Mouse (Mus musculus): ENCODE measurements around the gene Ccdc103. TPM values are rescaled to one million over a fixed set of nuclear protein-coding genes. Genes with fewer than 3 reads are reported as not detected.

The Ccdc103 gene
- total and polyA plus RNA-seq, 3 experiments = 0.20 TPM; not detected in 2

DNA sequence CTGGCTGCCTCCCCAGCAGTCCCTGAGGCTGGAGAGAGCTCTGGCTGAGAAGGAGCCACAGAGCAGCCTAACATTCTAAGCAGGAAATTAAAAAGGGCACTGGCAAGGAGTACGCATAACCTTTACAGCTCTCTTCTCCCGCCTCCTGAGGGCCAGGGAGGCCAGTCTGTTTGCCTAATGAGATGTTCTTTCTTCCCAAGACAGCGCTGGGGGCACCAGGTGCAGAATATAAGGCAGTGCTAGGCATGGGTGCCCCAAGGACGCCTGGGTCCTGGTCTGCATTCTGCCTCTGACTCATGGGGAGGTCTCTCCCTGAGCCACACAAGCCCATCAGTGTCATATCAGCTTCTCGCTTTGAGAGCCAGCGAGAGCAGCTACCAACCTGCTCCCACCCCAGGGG is 40.5 kb downstream of the Ccdc103 start:
- TF ChIP-seq POLR2A (IDR thresholded peaks at IDR 0.05; ENCODE audit: insufficient read depth, low read depth, low read length) = no peak
- TF ChIP-seq CTCF (IDR thresholded peaks at IDR 0.05) = no peak
- no peak for TF ChIP-seq EP300 (IDR thresholded peaks at IDR 0.05; ENCODE audit: insufficient read depth, low read depth, low read length)
- Histone ChIP-seq H3K4me3 (no peak overlapping the region), H3K27me3 (ENCODE audit: control insufficient read depth, insufficient read depth, low read length) (no peaks in the 10 kb centered on the region), H3K27ac (no peak overlapping the region), H3K79me2 (replicated peaks; ENCODE audit: control insufficient read depth, insufficient read depth, low read length) (no peaks in the 10 kb centered on the region), H3K4me1 (ENCODE audit: control insufficient read depth, insufficient read depth, low read length) (no peaks in the 10 kb centered on the region), H3K36me3 (ENCODE audit: control insufficient read depth, insufficient read depth, low read length) (no peaks in the 10 kb centered on the region), H3K9ac (ENCODE audit: low read depth, low read length) (no peak overlapping the region)
- DNase-seq = no peak
- intact Hi-C loops (cut with DNase I) = no loop called here
- 86% methylated on average over 6 of the region's 6 CpGs for WGBS

DNA sequence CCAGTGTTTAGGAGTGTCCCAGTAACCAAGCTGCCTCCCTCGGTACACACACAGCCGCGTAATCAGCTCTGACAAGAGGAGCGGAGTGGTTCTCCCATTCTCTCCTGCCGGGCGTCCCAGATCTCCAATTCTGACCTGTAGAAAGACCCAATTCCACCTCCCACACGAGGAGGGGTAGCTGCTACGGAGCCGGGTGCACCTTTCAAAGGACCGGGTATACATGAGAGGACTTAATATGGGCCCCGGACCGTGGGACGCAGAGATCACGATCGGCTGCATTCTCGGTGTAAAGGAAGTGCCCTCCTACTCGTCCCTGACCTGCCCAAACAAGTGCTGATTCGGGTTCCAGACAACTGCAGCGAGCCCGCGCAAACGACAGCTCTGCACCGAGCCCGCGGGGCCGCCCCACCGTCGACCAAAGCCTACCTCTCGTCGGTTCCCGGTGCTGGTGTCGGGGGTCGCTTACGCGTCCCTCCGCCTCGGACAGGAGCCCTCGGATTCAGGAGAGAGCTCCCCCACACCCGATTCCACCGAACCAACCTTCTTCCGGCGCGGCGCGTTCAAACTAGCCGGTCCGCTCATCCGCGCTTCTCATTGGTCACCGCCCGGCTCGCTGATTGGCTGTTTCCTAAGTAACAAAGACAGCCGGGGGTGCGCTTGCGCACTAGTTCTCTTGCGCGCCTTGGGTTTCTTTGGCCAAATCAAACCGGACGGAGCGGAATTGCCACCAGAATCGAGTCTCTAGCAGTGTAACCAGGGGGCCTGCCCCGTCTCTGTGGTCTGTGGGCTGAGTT is 43.8 kb downstream of the Ccdc103 start, which contains the start of gene Kif18b:
Gene Kif18b (minus strand): TSS at position 568 of the 794 bp plus-strand sequence.
- TF ChIP-seq CTCF (IDR thresholded peaks at IDR 0.05) = no peak
- no peak for TF ChIP-seq POLR2A (IDR thresholded peaks at IDR 0.05; ENCODE audit: insufficient read depth, low read depth, low read length)
- TF ChIP-seq EP300 (IDR thresholded peaks at IDR 0.05; ENCODE audit: insufficient read depth, low read depth, low read length) = no peak
- H3K4me1 ChIP-seq (ENCODE audit: control insufficient read depth, insufficient read depth, low read length) = no peaks in the 10 kb centered on the region
- peak; percentile 90 to 95 for DNase-seq
- H3K9ac ChIP-seq (ENCODE audit: low read depth, low read length) = peak within 1 kb of the TSS; percentile 61
- no peaks in the 10 kb centered on the region for H3K79me2 ChIP-seq (replicated peaks; ENCODE audit: control insufficient read depth, insufficient read depth, low read length)
- H3K36me3 ChIP-seq (ENCODE audit: control insufficient read depth, insufficient read depth, low read length) = no peaks in the 10 kb centered on the region
- peak within 1 kb of the TSS; percentile 30; the same call in 1 of the 2 replicates for H3K27ac ChIP-seq
- WGBS = under 1% methylated on average over 62 of the region's 62 CpGs
- peak within 1 kb of the TSS; percentile 79 for H3K4me3 ChIP-seq
- intact Hi-C loops (cut with DNase I) = no loop called here
- H3K27me3 ChIP-seq (ENCODE audit: control insufficient read depth, insufficient read depth, low read length) = no peaks in the 10 kb centered on the region

GRCm38 (mm10) chr11:102925351-102925717 is 44.3 kb downstream of the Ccdc103 start:
- H3K79me2 ChIP-seq (replicated peaks; ENCODE audit: control insufficient read depth, insufficient read depth, low read length) = no peaks in the 10 kb centered on the region
- 3% methylated on average over 10 of the region's 10 CpGs for WGBS
- peak overlapping the region; percentile 30; the same call in 1 of the 2 replicates for H3K27ac ChIP-seq
- H3K4me3 ChIP-seq = peak overlapping the region; percentile 79
- peak overlapping the region; percentile 61 for H3K9ac ChIP-seq (ENCODE audit: low read depth, low read length)
- intact Hi-C loops (cut with DNase I) = no loop called here
- TF ChIP-seq EP300 (IDR thresholded peaks at IDR 0.05; ENCODE audit: insufficient read depth, low read depth, low read length) (no peak), CTCF (IDR thresholded peaks at IDR 0.05) (0 out of 2 replicates have a peak, but pooled peaks have one; percentile 17)
- no peaks in the 10 kb centered on the region for H3K4me1 ChIP-seq (ENCODE audit: control insufficient read depth, insufficient read depth, low read length)
- DNase-seq = no peak
- H3K27me3 ChIP-seq (ENCODE audit: control insufficient read depth, insufficient read depth, low read length) = no peaks in the 10 kb centered on the region
- H3K36me3 ChIP-seq (ENCODE audit: control insufficient read depth, insufficient read depth, low read length) = no peaks in the 10 kb centered on the region

GRCm38 (mm10) chr11:102930672-102931071 is 49.7 kb downstream of the Ccdc103 start:
- H3K79me2 ChIP-seq (replicated peaks; ENCODE audit: control insufficient read depth, insufficient read depth, low read length) = no peaks in the 10 kb centered on the region
- DNase-seq = no peak
- intact Hi-C loops (cut with DNase I) = no loop called here
- no peaks in the 10 kb centered on the region for H3K27me3 ChIP-seq (ENCODE audit: control insufficient read depth, insufficient read depth, low read length)
- H3K9ac ChIP-seq (ENCODE audit: low read depth, low read length) = no peak overlapping the region
- no peak overlapping the region for H3K27ac ChIP-seq
- WGBS = 72% methylated on average over 10 of the region's 10 CpGs
- H3K4me1 ChIP-seq (ENCODE audit: control insufficient read depth, insufficient read depth, low read length) = no peaks in the 10 kb centered on the region
- H3K4me3 ChIP-seq = no peak overlapping the region
- no peaks in the 10 kb centered on the region for H3K36me3 ChIP-seq (ENCODE audit: control insufficient read depth, insufficient read depth, low read length)
- TF ChIP-seq POLR2A (IDR thresholded peaks at IDR 0.05; ENCODE audit: insufficient read depth, low read depth, low read length) (no peak), EP300 (IDR thresholded peaks at IDR 0.05; ENCODE audit: insufficient read depth, low read depth, low read length) (no peak), CTCF (IDR thresholded peaks at IDR 0.05) (no peak)

Other genes with a start within 250 kb of the Ccdc103 start
- not detected for gene Meioc, start 217.5 kb upstream of the Ccdc103 start, total RNA-seq (2021)
- 0.09 TPM in 1 of 2 replicates, not detected in the other for gene Meioc, start 217.5 kb upstream of the Ccdc103 start, polyA plus RNA-seq (2012; rRNA removed)
- 10 to 100 TPM; 21.0 to 22.8 TPM for gene Ccdc43, start 183.4 kb upstream of the Ccdc103 start, total RNA-seq (2021)
- gene Ccdc43, start 183.4 kb upstream of the Ccdc103 start, polyA plus RNA-seq (2012; rRNA removed) = 6.8 and 12.2 TPM in 2 replicates
- 1 to 10 TPM; 3.4 to 4.9 TPM for gene Adam11, start 119.8 kb upstream of the Ccdc103 start, total RNA-seq (2021)
- gene Adam11, start 119.8 kb upstream of the Ccdc103 start, polyA plus RNA-seq (2012; rRNA removed) = 10.1 and 12.5 TPM in 2 replicates
- gene Gjc1, start 61.5 kb upstream of the Ccdc103 start, total RNA-seq (2021) = 10 to 100 TPM; 19.4 to 23.4 TPM
- 12.9 and 26.4 TPM in 2 replicates for gene Gjc1, start 61.5 kb upstream of the Ccdc103 start, polyA plus RNA-seq (2012; rRNA removed)
- 10 to 100 TPM; 11.0 to 12.2 TPM for gene Higd1b, start 45.4 kb upstream of the Ccdc103 start, total RNA-seq (2021)
- 15.2 and 21.6 TPM in 2 replicates for gene Higd1b, start 45.4 kb upstream of the Ccdc103 start, polyA plus RNA-seq (2012; rRNA removed)
- gene Eftud2, start 219 bp upstream of the Ccdc103 start, total RNA-seq (2021) = 10 to 100 TPM; 36.0 to 37.4 TPM
- 44.9 and 62.6 TPM in 2 replicates for gene Eftud2, start 219 bp upstream of the Ccdc103 start, polyA plus RNA-seq (2012; rRNA removed)
- not detected for gene Fam187a, start 4.0 kb downstream of the Ccdc103 start, total RNA-seq (2021)
- gene Fam187a, start 4.0 kb downstream of the Ccdc103 start, polyA plus RNA-seq (2012; rRNA removed) = not detected in 2 replicates
- under 1 TPM; 0.08 to 0.30 TPM for gene Gfap, start 19.7 kb downstream of the Ccdc103 start, total RNA-seq (2021)
- gene Gfap, start 19.7 kb downstream of the Ccdc103 start, polyA plus RNA-seq (2012; rRNA removed) = 0.18 TPM in 2 replicates
- under 1 TPM; 0.10 to 0.32 TPM for gene Kif18b, start 43.9 kb downstream of the Ccdc103 start, total RNA-seq (2021)
- gene Kif18b, start 43.9 kb downstream of the Ccdc103 start, polyA plus RNA-seq (2012; rRNA removed) = 0.18 and 0.32 TPM in 2 replicates
- gene C1ql1, start 65.5 kb downstream of the Ccdc103 start, total RNA-seq (2021) = not detected
- gene C1ql1, start 65.5 kb downstream of the Ccdc103 start, polyA plus RNA-seq (2012; rRNA removed) = 0.10 TPM in 1 of 2 replicates, not detected in the other
- gene Nmt1, start 147.0 kb downstream of the Ccdc103 start, total RNA-seq (2021) = 10 to 100 TPM; 60.5 to 67.2 TPM
- 37.1 and 55.3 TPM in 2 replicates for gene Nmt1, start 147.0 kb downstream of the Ccdc103 start, polyA plus RNA-seq (2012; rRNA removed)
- 10 to 100 TPM; 69.3 to 75.0 TPM for gene Dcakd, start 147.1 kb downstream of the Ccdc103 start, total RNA-seq (2021)
- 122 and 139 TPM in 2 replicates for gene Dcakd, start 147.1 kb downstream of the Ccdc103 start, polyA plus RNA-seq (2012; rRNA removed)
- 10 to 100 TPM; 13.7 to 14.0 TPM for gene Plcd3, start 220.5 kb downstream of the Ccdc103 start, total RNA-seq (2021)
- gene Plcd3, start 220.5 kb downstream of the Ccdc103 start, polyA plus RNA-seq (2012; rRNA removed) = 20.6 and 22.3 TPM in 2 replicates
- 10 to 100 TPM; 27.8 to 38.1 TPM for gene Acbd4, start 220.5 kb downstream of the Ccdc103 start, total RNA-seq (2021)
- gene Acbd4, start 220.5 kb downstream of the Ccdc103 start, polyA plus RNA-seq (2012; rRNA removed) = 27.5 and 27.8 TPM in 2 replicates
- 10 to 100 TPM; 18.2 to 19.3 TPM for gene Hexim1, start 235.0 kb downstream of the Ccdc103 start, total RNA-seq (2021)
- 7.8 and 9.0 TPM in 2 replicates for gene Hexim1, start 235.0 kb downstream of the Ccdc103 start, polyA plus RNA-seq (2012; rRNA removed)

Data from heart, adult 2 months (tissue).